Mouse (Mus musculus) lung, adult 2 months (tissue): ENCODE data around the gene Nudt4.

Experiments used
- CTCF ChIP-seq: fragments of 200-500 bp; IDR thresholded peaks from 2 replicates; pipeline ENCODE4 v1.5.1; 2011; ENCODE audit warnings: mild to moderate bottlenecking, low read length, control low read depth; ENCODE audit not compliant: insufficient read depth
- POLR2A ChIP-seq: fragments of 200-500 bp; IDR thresholded peaks from 2 replicates; pipeline ENCODE4 v1.6.1; 2011; ENCODE audit warnings: low read depth, mild to moderate bottlenecking, control low read depth, low read length, borderline replicate concordance; ENCODE audit errors: extremely low read depth

DNA sequence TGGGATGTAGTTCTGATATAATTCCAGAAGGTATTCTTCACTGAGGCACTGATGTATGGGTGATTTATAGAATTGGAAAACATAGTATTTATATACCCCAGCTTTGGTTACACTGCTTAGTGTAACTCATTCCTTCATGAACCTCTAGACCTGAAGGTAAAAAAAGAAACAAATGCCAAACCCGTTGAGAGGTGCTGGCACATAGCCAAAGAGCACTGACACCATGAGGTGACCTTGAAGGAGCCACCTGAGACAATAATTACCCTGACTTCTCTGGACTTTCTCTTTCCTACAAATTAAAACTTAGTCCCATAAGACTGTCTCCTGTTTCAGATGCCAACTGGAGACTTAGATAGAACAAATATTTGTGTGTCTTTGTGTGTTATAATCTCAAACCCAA, 59.6 kb downstream of the Nudt4 start:
- TF ChIP-seq CTCF: no peak
- no peak for TF ChIP-seq POLR2A
